Mouse (Mus musculus) embryonic facial prominence, embryonic 13.5 days (tissue): ENCODE measurements around the gene Zfp345. TPM values are rescaled to one million over a fixed set of nuclear protein-coding genes. Genes with fewer than 3 reads are reported as not detected.
A peak's percentile ranks its signal among the peaks of the same experiment; 100 is the strongest.
"Not testable (repeated sequence)": the region's sequence is repeated elsewhere in the genome, so short reads cannot be mapped to it uniquely, and the experiment has no call there.

ENCODE experiments used
- ATAC-seq: fragments of 200-750 bp; cut with Nextera tagmentation; 2 replicates; pipeline ENCODE4 v1.8.0; 2017; ENCODE audit warnings: low read depth; ENCODE audit not compliant: insufficient number of reproducible peaks, insufficient read depth, low FRiP score, low TSS enrichment
- H3K27ac ChIP-seq: fragments of 300-500 bp; sonication (generic); 2 replicates; pipeline ENCODE4 v1.5.1; 2015; ENCODE audit warnings: moderate library complexity, mild to moderate bottlenecking, inconsistent platforms
- H3K27me3 ChIP-seq: fragments of 300-500 bp; sonication (generic); 2 replicates; pipeline ENCODE4 v1.6.1; 2015; ENCODE audit warnings: mild to moderate bottlenecking, inconsistent platforms
- H3K36me3 ChIP-seq: fragments of 300-500 bp; sonication (generic); 2 replicates; pipeline ENCODE4 v1.6.1; 2015; ENCODE audit warnings: mild to moderate bottlenecking, inconsistent platforms
- H3K4me1 ChIP-seq: fragments of 300-500 bp; sonication (generic); 2 replicates; pipeline ENCODE4 v1.6.1; 2015; ENCODE audit warnings: inconsistent platforms
- H3K4me2 ChIP-seq: fragments of 300-500 bp; sonication (generic); 2 replicates; pipeline ENCODE4 v1.6.1; 2015; ENCODE audit warnings: moderate library complexity, mild to moderate bottlenecking, inconsistent platforms
- H3K4me3 ChIP-seq: fragments of 300-500 bp; sonication (generic); 2 replicates; pipeline ENCODE4 v1.5.1; 2015; ENCODE audit warnings: mild to moderate bottlenecking, inconsistent platforms
- H3K9ac ChIP-seq: fragments of 300-500 bp; sonication (generic); 2 replicates; pipeline ENCODE4 v1.6.1; 2015; ENCODE audit warnings: mild to moderate bottlenecking, inconsistent platforms
- H3K9me3 ChIP-seq: fragments of 300-500 bp; sonication (generic); 2 replicates; pipeline ENCODE4 v1.6.1; 2016; ENCODE audit warnings: inconsistent platforms
- WGBS: fragments of 180-500 bp; shearing (Covaris S2); methylation state at CpG from one replicate; pipeline ENCODE4 v1.1.7; 2015; ENCODE audit warnings: mixed read lengths; 5-methylcytosine and 5-hydroxymethylcytosine counted together
- polyA plus RNA-seq: library from polyadenylated mRNA; unstranded; fragments of >200 nt; fragmentation: Nextera tagmentation; extraction: Ambion mirVana; gene quantifications from 2 replicates; pipeline ENCODE4 v1.2.1, GENCODE M21; 2015

The Zfp345 gene
- 0.07 TPM in 1 of 2 replicates, not detected in the other for polyA plus RNA-seq

DNA sequence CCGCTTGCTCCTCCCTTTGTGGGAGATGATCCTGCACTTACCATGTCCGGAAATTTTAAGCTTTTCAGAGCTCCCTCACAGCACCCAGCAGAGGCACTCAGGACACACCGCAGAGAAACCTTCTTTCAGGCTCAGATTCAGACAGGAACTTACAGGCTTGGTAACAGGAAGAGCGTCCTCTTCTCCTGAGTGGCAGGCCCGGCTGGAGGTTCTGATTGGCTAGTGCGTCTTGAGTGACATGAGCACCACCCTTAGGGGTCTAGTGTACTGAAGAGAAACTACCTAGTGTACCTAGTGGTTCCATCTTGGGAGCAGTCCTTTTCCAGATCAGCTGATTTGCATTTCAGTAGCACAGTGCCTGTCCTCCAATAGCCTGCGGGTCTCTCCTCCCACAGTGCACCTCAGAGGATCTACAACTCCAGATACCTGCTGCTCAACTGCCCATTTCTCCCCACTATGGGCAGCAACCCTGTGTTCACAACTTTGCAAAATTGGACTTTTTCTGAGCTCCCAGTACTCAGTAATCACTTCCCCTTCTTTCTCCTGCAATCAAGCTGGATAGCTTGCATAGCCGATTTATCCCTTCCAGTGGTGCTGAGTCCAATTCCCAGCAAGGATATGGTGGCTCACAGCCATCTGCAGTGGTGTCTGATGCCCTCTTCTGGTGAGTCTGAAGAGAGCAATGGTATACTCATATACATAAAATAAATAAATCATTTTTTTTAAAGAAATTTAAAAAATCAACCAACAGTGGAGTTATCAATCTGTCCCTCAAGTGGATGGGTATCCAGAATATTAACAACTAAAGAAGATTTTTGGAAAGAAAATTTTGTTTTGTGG, at the start of gene Zfp345:
TSS of gene Zfp345 (minus strand) at position 153 of the 840 bp plus-strand sequence.
- ATAC-seq, result not testable (repeated sequence)
- WGBS, result 71% methylated on average over 8 of the region's 8 CpGs

DNA sequence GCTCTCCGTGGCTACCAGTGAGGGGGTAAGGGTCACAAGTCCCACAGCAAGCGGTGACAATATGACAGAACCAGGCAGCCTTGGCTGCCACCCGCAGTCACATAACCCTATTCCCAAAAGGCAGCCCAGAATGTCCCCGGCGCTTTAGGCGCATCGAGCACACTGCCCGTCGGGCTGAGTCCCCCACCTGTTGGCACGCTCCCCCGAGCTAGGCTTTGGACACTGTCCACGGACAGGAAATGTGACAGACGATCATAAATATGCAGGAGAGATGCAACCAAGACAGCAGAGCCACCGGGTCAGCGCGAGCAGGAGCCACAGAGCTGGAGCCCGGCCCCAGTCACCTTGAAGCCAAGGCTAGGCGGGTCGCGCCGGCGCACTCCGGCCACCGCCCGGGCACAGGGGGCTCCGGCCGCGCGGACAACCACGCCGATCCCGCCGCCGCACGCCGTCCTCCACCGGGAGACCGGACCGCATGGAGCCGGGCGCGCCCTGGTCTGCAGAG, 40.9 kb upstream of the Zfp345 start:
- H3K4me3 ChIP-seq, result peak overlapping the region; percentile 34
- peak overlapping the region; percentile 59 for H3K4me2 ChIP-seq
- H3K9ac ChIP-seq, result peak overlapping the region; percentile 55
- ATAC-seq, result no peak
- WGBS, result 3% methylated on average over 42 of the region's 42 CpGs
- H3K4me1 ChIP-seq, result 0 out of 2 replicates have a peak, but pooled peaks cover 6% of the 10 kb centered on the region
- H3K36me3 ChIP-seq, result no peaks in the 10 kb centered on the region
- H3K9me3 ChIP-seq, result peaks cover 4% of the 10 kb centered on the region; the same call in 1 of the 2 replicates
- no peak overlapping the region for H3K27ac ChIP-seq
- peaks cover 49% of the 10 kb centered on the region for H3K27me3 ChIP-seq

More for the DNA sequence above, at the start of gene Zfp345:
- not testable (repeated sequence) for H3K9ac ChIP-seq, H3K27me3 ChIP-seq, H3K4me1 ChIP-seq, H3K4me2 ChIP-seq, H3K4me3 ChIP-seq, H3K36me3 ChIP-seq, H3K27ac ChIP-seq, H3K9me3 ChIP-seq

DNA sequence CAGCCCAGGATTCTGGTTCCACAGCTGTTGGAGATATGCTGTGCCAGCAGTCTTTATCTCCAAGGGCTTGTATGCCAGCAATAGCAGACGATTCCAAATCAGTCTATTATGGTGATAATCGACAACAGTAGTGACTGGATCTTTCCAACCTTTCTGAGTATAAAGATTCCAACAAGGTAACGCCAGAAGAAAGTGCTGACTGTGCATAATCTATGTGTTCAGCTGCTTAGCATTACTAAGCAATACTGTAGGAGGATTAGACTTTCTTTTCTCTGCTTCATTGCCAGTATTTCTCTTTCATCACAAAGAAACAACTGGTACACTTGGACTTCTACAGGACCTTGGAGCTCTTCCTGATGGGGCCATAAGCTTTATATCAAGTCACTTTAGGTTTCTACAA, 27.9 kb upstream of the Zfp345 start:
- no peaks in the 10 kb centered on the region for H3K36me3 ChIP-seq
- H3K4me3 ChIP-seq, result no peak overlapping the region
- 77% methylated on average over 3 of the region's 3 CpGs for WGBS
- H3K4me1 ChIP-seq, result no peaks in the 10 kb centered on the region
- H3K4me2 ChIP-seq, result no peak overlapping the region
- H3K9me3 ChIP-seq, result no peaks in the 10 kb centered on the region
- ATAC-seq, result no peak
- H3K27me3 ChIP-seq, result no peaks in the 10 kb centered on the region
- H3K27ac ChIP-seq, result no peak overlapping the region
- H3K9ac ChIP-seq, result no peak overlapping the region

DNA sequence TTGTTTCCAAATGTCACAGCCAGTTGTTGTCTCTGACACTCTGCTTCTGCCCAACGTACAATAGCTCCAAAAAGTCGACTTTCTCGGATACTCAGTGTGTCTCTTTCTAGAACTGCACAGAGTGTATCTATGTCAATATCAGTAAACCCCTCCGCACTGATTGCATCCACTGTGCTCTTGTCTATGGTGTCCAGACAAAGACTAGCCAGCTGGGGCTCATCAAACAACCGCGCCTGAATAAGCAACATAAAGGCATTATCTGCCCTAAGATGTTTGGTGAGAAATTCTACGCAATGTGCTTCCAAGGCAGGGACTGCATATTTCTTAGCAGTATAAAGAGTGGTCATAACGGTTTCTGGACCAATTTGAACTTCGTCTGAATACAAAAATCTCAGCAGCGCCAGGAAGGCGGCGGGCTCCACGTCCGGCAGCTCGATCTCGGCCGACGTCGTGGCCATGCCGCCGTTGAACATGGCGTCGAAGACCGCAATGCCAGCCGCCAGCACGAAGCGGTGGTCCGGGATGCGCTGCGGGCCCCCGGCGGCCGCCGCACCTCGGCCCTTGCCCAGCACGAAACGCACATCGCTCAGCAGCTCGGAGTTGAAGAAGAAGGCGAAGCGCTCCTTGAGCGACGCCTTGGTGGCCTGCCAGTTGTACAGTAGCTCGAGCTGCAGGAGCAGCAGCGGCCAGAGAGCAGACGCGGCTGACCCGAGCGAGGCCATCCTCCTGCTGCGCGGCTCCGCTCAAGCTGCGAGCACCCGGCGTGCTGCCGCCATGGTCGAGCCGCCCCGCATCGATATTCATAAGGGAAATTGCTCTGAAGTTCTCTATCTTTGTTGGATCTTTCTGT, 15.5 kb upstream of the Zfp345 start:
- 47% methylated on average over 60 of the region's 60 CpGs for WGBS
- Histone ChIP-seq H3K9ac (0 out of 2 replicates have a peak overlapping the region, but pooled peaks have one; percentile 52), H3K4me3 (peak overlapping the region; percentile 30), H3K4me2 (peak overlapping the region; percentile 51)
- H3K27me3 ChIP-seq, H3K4me1 ChIP-seq, H3K27ac ChIP-seq, ATAC-seq, H3K36me3 ChIP-seq, H3K9me3 ChIP-seq: not testable (repeated sequence)

DNA sequence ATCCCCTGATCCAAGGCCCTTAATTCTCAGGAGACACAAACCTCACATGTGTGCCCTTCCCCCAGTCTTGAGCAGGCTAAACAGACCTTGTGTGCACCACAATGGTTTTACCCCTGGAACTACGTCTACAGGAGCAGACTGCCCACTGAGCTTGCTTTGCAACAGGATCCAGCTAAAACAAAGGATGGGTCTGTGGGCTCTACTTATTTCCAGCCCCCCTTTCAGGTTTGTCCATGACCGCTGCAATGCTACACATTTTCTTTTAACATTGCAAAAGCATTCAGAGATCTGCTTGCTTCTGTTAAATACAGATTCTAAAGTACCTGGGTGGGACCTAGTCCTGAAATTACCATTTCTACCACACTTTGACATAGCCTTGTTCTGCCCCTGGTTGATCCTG, 8.1 kb upstream of the Zfp345 start:
- ATAC-seq, result no peak
- Histone ChIP-seq H3K27ac (no peak overlapping the region), H3K4me2 (no peak overlapping the region), H3K9ac (no peak overlapping the region), H3K9me3 (no peaks in the 10 kb centered on the region), H3K27me3 (no peaks in the 10 kb centered on the region), H3K36me3 (no peaks in the 10 kb centered on the region), H3K4me1 (no peaks in the 10 kb centered on the region), H3K4me3 (no peak overlapping the region)
- WGBS, result 60% methylated on average over 2 of the region's 2 CpGs

DNA sequence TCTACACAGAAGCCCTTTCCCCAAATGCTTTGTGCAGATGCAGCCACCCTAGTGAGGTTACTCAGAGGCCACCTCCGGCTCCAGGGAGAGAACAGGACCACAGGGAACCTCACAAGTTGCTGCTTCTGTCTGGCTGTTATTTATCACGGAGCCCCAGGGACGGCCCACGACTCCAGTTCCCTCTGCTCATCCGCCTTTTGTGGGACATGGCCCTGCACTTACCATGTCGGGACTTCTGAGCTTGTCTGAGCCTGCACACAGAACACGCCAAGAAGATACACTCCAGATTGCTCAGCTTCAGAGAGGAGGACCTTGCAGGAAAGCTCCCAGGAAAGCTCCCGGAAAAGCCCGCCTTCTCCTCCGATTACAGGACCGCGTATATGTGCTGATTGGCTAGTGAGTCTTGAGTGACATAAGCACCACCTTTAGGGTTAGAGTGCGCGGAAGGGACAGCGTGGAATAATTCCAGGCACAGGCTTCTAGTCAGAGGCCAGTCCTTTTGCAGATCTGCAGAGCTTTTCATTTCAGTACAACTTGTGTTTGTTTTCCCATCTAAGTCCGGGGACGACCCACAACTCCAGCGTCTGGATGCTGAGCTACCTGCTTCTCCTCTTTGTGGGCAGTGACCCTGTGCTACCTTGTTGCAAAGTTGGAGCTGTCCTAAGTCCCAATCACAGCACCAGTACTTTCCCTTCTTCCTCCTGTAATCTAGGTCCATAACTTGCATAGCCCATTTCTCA, 33.5 kb downstream of the Zfp345 start, which contains the start of gene Zfp442:
TSS of gene Zfp442 (minus strand) at position 307 of the 740 bp plus-strand sequence.
- H3K9me3 ChIP-seq, H3K27me3 ChIP-seq, H3K4me1 ChIP-seq, H3K36me3 ChIP-seq: not testable (repeated sequence)
- WGBS, result under 1% methylated on average over 18 of the region's 18 CpGs
- Histone ChIP-seq H3K4me2 (peak within 1 kb of the TSS; percentile 57), H3K27ac (peak within 1 kb of the TSS; percentile 77), H3K9ac (peak within 1 kb of the TSS; percentile 72), H3K4me3 (peak within 1 kb of the TSS; percentile 51)
- ATAC-seq, result peak; percentile 97

DNA sequence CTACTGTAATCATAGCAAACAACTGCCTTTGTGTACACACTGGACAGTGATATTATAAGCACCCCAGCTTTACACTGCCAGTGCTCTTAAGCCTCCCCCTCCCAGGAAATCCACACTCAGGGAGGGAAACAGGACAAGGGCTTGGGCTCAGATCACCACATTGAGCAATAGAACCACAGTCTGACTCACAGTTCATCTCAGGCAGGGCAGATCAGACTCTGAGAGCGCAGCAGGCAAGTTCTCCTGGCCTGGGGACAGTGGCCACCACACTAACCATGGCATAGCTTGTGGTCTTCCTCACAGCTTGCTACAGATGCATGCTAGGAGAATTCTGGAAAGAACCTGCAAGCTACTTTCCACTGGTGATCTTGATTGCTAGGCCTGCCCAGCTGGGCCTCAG, 45.8 kb downstream of the Zfp345 start:
- not testable (repeated sequence) for ATAC-seq, H3K4me2 ChIP-seq, H3K4me1 ChIP-seq, H3K27ac ChIP-seq, H3K27me3 ChIP-seq, H3K4me3 ChIP-seq, H3K9ac ChIP-seq
- WGBS, result 92% methylated on average over 1 of the region's 1 CpGs
- H3K9me3 ChIP-seq, result peaks cover 19% of the 10 kb centered on the region; the same call in 1 of the 2 replicates
- peaks cover 16% of the 10 kb centered on the region for H3K36me3 ChIP-seq

Other genes with a start within 250 kb of the Zfp345 start
- gene Gm21994, start 229.5 kb downstream of the Zfp345 start, polyA plus RNA-seq, result 7.6 and 7.7 TPM in 2 replicates
- not detected in 2 replicates for gene Gm14124, start 227.6 kb downstream of the Zfp345 start, polyA plus RNA-seq
- 4.0 and 6.7 TPM in 2 replicates for gene Gm10130, start 161.4 kb downstream of the Zfp345 start, polyA plus RNA-seq
- 9.8 and 10.2 TPM in 2 replicates for gene 3300002I08Rik, start 122.3 kb downstream of the Zfp345 start, polyA plus RNA-seq
- gene Zfp442, start 33.6 kb downstream of the Zfp345 start, polyA plus RNA-seq, result 8.2 and 8.5 TPM in 2 replicates
- 1.0 and 1.1 TPM in 2 replicates for gene Cst7, start 85.3 kb upstream of the Zfp345 start, polyA plus RNA-seq
- gene Apmap, start 123.5 kb upstream of the Zfp345 start, polyA plus RNA-seq, result 27.9 and 29.6 TPM in 2 replicates
- gene Acss1, start 183.4 kb upstream of the Zfp345 start, polyA plus RNA-seq, result 5.3 and 5.8 TPM in 2 replicates
- gene Vsx1, start 204.3 kb upstream of the Zfp345 start, polyA plus RNA-seq, result not detected in 2 replicates